Mouse (Mus musculus): ENCODE measurements at regions not wholly inside any gene's neighbourhood (a gene's known extent, or its start where the extent isn't known, plus 50 kb on each side); places are given as distances from the start of the nearest gene placed in this dataset.

DNA sequence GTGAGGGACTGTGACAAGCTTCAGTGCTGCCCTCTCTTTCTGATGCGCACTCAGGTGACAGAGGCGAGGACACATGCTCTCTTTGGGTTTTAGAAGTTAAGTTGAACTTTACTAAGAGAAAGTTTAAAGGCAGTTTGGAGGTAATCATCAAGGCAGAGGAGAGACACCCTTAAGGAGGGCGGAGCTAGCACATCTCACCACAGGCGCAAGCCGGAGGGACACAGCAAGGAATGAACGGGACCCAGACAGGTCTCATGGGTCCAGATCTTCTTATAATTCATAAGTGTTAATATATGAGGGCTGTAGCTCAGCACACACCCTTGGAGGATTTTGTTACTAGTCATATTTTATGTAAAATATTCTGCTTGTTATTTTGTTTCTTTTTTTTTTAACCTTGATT lies 518.8 kb upstream of the Adgrl2 start:
- TF ChIP-seq POLR2A (IDR thresholded peaks at IDR 0.05; ENCODE audit: low read depth, low read length) (no peak), CTCF (IDR thresholded peaks at IDR 0.05; ENCODE audit: extremely low read depth, insufficient read length, insufficient replicate concordance, low read depth, low read length) (no peak)
- Histone ChIP-seq H3K27me3 (ENCODE audit: control insufficient read depth, insufficient read depth, low read length) (no peaks in the 10 kb centered on the region), H3K4me1 (ENCODE audit: control insufficient read depth, insufficient read depth, insufficient read length, low read length) (no peaks in the 10 kb centered on the region), H3K36me3 (ENCODE audit: control insufficient read depth, insufficient read depth, low read length) (no peaks in the 10 kb centered on the region), H3K27ac (ENCODE audit: insufficient read depth, low read depth, low read length) (no peak overlapping the region), H3K4me3 (ENCODE audit: low read depth, low read length) (no peak overlapping the region)
- WGBS: 84% methylated on average over 6 of the region's 6 CpGs

GRCm38 (mm10) chr3:149508671-149509070 lies 518.3 kb upstream of the Adgrl2 start:
- Histone ChIP-seq H3K27ac (ENCODE audit: insufficient read depth, low read depth, low read length) (no peak overlapping the region), H3K4me3 (ENCODE audit: low read depth, low read length) (no peak overlapping the region), H3K4me1 (ENCODE audit: control insufficient read depth, insufficient read depth, insufficient read length, low read length) (no peaks in the 10 kb centered on the region), H3K27me3 (ENCODE audit: control insufficient read depth, insufficient read depth, low read length) (no peaks in the 10 kb centered on the region), H3K36me3 (ENCODE audit: control insufficient read depth, insufficient read depth, low read length) (no peaks in the 10 kb centered on the region)
- TF ChIP-seq CTCF (IDR thresholded peaks at IDR 0.05; ENCODE audit: extremely low read depth, insufficient read length, insufficient replicate concordance, low read depth, low read length) (no peak), POLR2A (IDR thresholded peaks at IDR 0.05; ENCODE audit: low read depth, low read length) (no peak)
- 94% methylated on average over 10 of the region's 10 CpGs for WGBS

GRCm38 (mm10) chr3:149505692-149506091 lies 515.3 kb upstream of the Adgrl2 start:
- TF ChIP-seq CTCF (IDR thresholded peaks at IDR 0.05; ENCODE audit: extremely low read depth, insufficient read length, insufficient replicate concordance, low read depth, low read length): no peak
- no peak for TF ChIP-seq POLR2A (IDR thresholded peaks at IDR 0.05; ENCODE audit: low read depth, low read length)
- Histone ChIP-seq H3K36me3 (ENCODE audit: control insufficient read depth, insufficient read depth, low read length) (no peaks in the 10 kb centered on the region), H3K27me3 (ENCODE audit: control insufficient read depth, insufficient read depth, low read length) (no peaks in the 10 kb centered on the region), H3K27ac (ENCODE audit: insufficient read depth, low read depth, low read length) (no peak overlapping the region), H3K4me3 (ENCODE audit: low read depth, low read length) (no peak overlapping the region), H3K4me1 (ENCODE audit: control insufficient read depth, insufficient read depth, insufficient read length, low read length) (no peaks in the 10 kb centered on the region)
- 68% methylated on average over 9 of the region's 9 CpGs for WGBS

- Histone ChIP-seq H3K27me3 (ENCODE audit: control insufficient read depth, insufficient read depth, low read length) (no peaks in the 10 kb centered on the region), H3K4me1 (ENCODE audit: control insufficient read depth, insufficient read depth, insufficient read length, low read length) (no peaks in the 10 kb centered on the region), H3K27ac (ENCODE audit: insufficient read depth, low read depth, low read length) (no peak overlapping the region), H3K4me3 (ENCODE audit: low read depth, low read length) (no peak overlapping the region), H3K36me3 (ENCODE audit: control insufficient read depth, insufficient read depth, low read length) (no peaks in the 10 kb centered on the region)
- no peak for TF ChIP-seq CTCF (IDR thresholded peaks at IDR 0.05; ENCODE audit: extremely low read depth, insufficient read length, insufficient replicate concordance, low read depth, low read length)
- no peak for TF ChIP-seq POLR2A (IDR thresholded peaks at IDR 0.05; ENCODE audit: low read depth, low read length)
- 91% methylated on average over 2 of the region's 2 CpGs for WGBS
Measured at GRCm38 (mm10) chr3:149503992-149504391, 513.6 kb upstream of the Adgrl2 start.

GRCm38 (mm10) chr3:149500130-149500529 lies 509.8 kb upstream of the Adgrl2 start:
- WGBS: 75% methylated on average over 3 of the region's 3 CpGs
- Histone ChIP-seq H3K4me3 (ENCODE audit: low read depth, low read length) (no peak overlapping the region), H3K27ac (ENCODE audit: insufficient read depth, low read depth, low read length) (no peak overlapping the region), H3K4me1 (ENCODE audit: control insufficient read depth, insufficient read depth, insufficient read length, low read length) (no peaks in the 10 kb centered on the region), H3K36me3 (ENCODE audit: control insufficient read depth, insufficient read depth, low read length) (no peaks in the 10 kb centered on the region), H3K27me3 (ENCODE audit: control insufficient read depth, insufficient read depth, low read length) (no peaks in the 10 kb centered on the region)
- TF ChIP-seq CTCF (IDR thresholded peaks at IDR 0.05; ENCODE audit: extremely low read depth, insufficient read length, insufficient replicate concordance, low read depth, low read length) (no peak), POLR2A (IDR thresholded peaks at IDR 0.05; ENCODE audit: low read depth, low read length) (no peak)

GRCm38 (mm10) chr3:149498765-149499164 lies 508.4 kb upstream of the Adgrl2 start:
- no peaks in the 10 kb centered on the region for H3K36me3 ChIP-seq (ENCODE audit: control insufficient read depth, insufficient read depth, low read length)
- TF ChIP-seq POLR2A (IDR thresholded peaks at IDR 0.05; ENCODE audit: low read depth, low read length) (no peak), CTCF (IDR thresholded peaks at IDR 0.05; ENCODE audit: extremely low read depth, insufficient read length, insufficient replicate concordance, low read depth, low read length) (no peak)
- no peak overlapping the region for H3K4me3 ChIP-seq (ENCODE audit: low read depth, low read length)
- no peaks in the 10 kb centered on the region for H3K4me1 ChIP-seq (ENCODE audit: control insufficient read depth, insufficient read depth, insufficient read length, low read length)
- 17% methylated on average over 1 of the region's 1 CpGs for WGBS
- H3K27me3 ChIP-seq (ENCODE audit: control insufficient read depth, insufficient read depth, low read length): no peaks in the 10 kb centered on the region
- H3K27ac ChIP-seq (ENCODE audit: insufficient read depth, low read depth, low read length): no peak overlapping the region

GRCm38 (mm10) chr3:149496829-149497471 lies 506.6 kb upstream of the Adgrl2 start:
- H3K27ac ChIP-seq (ENCODE audit: insufficient read depth, low read depth, low read length): no peak overlapping the region
- no peaks in the 10 kb centered on the region for H3K4me1 ChIP-seq (ENCODE audit: control insufficient read depth, insufficient read depth, insufficient read length, low read length)
- H3K27me3 ChIP-seq (ENCODE audit: control insufficient read depth, insufficient read depth, low read length): no peaks in the 10 kb centered on the region
- 68% methylated on average over 10 of the region's 10 CpGs for WGBS
- TF ChIP-seq POLR2A (IDR thresholded peaks at IDR 0.05; ENCODE audit: low read depth, low read length) (no peak), CTCF (IDR thresholded peaks at IDR 0.05; ENCODE audit: extremely low read depth, insufficient read length, insufficient replicate concordance, low read depth, low read length) (no peak)
- H3K36me3 ChIP-seq (ENCODE audit: control insufficient read depth, insufficient read depth, low read length): no peaks in the 10 kb centered on the region
- no peak overlapping the region for H3K4me3 ChIP-seq (ENCODE audit: low read depth, low read length)
